Mouse (Mus musculus) ES-E14 (cell line): ENCODE measurements around the gene 2900011O08Rik.

Experiments
- CHD2 ChIP-seq: IDR thresholded peaks from 2 replicates; pipeline ENCODE4 v1.6.1; 2014; ENCODE audit warnings: mild to moderate bottlenecking, low read depth, low read length, inconsistent platforms
- HCFC1 ChIP-seq: IDR thresholded peaks from 2 replicates; pipeline ENCODE4 v1.6.1; 2012; ENCODE audit warnings: low read length, inconsistent platforms, borderline replicate concordance; ENCODE audit not compliant: insufficient read depth
- MAFK ChIP-seq: IDR thresholded peaks from 2 replicates; pipeline ENCODE4 v1.6.1; 2014; ENCODE audit warnings: mild to moderate bottlenecking, low read depth, low read length, inconsistent platforms; ENCODE audit not compliant: insufficient read depth
- ZC3H11A ChIP-seq: IDR thresholded peaks from 2 replicates; pipeline ENCODE4 v1.6.1; 2012; ENCODE audit warnings: low read depth, mild to moderate bottlenecking, inconsistent platforms, low read length, borderline replicate concordance
- ZNF384 ChIP-seq: IDR thresholded peaks from 2 replicates; pipeline ENCODE4 v1.6.1; 2012; ENCODE audit warnings: low read depth, low read length, inconsistent platforms

- TF ChIP-seq HCFC1 (no peak), ZC3H11A (no peak), ZNF384 (no peak), CHD2 (no peak), MAFK (no peak)
Measured at GRCm38 (mm10) chr16:14131838-14132237, 145.4 kb downstream of the 2900011O08Rik start.
